Mouse (Mus musculus): ENCODE measurements around the gene Gm20509. TPM values are rescaled to one million over a fixed set of nuclear protein-coding genes. Genes with fewer than 3 reads are reported as not detected.

The Gm20509 gene
- polyA plus RNA-seq, 1 experiment: not detected

DNA sequence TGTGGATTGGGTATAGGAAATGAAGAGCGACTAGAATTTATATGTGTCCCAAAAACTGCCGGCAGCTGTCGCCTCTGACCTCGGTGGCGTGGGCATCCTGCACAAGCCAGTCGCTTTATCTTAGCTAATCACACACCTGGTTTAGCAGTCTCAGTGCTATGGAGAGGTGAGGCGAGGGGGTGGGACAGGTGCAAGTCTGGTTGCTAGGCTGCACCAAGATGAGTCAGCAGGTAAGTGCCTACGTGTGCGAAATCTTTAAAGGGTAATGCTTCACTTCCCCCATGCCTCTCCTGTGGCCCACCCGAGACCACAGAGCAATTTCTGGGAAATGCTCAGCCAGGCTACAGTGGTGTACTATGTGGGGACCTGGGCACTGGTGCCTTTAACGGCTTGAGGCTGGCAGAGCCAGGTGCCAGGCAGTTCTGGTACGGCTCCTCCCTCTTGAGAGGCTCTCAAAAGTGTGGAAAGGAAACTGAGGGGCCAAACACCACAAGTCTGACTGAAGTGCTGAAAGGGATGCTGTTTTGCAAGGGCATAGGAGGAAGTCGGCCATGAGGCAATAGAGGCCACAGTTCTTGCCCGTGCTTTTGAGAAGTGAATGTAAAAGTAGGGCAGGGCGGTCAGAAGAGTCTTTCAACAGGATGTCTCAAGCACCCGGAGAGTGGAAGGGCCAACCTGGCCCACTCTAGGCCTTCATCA lies 12.9 kb upstream of the Gm20509 start:
- TF ChIP-seq GATA1 (IDR thresholded peaks at IDR 0.05; ENCODE audit: low read length): no peak

DNA sequence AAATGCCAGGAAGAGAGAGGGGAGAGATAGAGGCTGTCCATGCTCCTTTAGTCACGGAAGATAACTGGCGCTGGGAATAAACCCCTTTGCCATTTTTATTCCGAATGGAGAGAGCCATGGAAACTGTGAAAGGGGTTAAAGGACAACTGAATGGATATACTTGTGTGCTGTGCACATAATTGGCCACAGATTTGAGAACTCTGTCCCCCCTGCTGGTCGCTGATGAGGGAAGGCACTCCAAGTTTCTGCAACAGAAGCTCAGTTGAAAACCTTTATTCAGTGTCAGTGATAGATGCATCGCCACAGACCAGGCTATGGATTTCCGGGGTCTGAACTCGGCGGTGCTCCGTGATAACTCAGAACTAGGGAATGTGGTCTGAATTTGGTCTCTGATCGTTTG lies 12.1 kb upstream of the Gm20509 start:
- no peak for TF ChIP-seq GATA1 (IDR thresholded peaks at IDR 0.05; ENCODE audit: low read length)

DNA sequence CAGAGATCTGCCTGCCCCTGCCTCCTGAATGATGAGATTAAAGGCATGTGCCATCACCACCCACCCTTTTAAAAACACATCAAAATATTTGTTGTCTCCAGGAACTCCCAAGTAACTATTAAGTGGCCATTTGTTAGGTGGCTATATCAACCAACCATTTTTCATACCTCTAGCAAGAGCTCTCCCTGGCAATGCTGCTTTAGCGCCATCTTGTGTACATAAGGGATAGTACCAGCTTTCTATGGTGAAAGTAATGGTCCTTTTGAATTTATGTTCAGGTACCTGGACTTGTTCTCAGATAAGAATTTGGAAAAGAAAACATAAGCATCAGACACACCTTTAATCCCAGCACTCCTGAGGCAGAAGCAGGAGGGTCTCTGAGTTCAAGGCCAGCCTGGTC lies 10.5 kb upstream of the Gm20509 start:
- TF ChIP-seq GATA1 (IDR thresholded peaks at IDR 0.05; ENCODE audit: low read length): no peak

DNA sequence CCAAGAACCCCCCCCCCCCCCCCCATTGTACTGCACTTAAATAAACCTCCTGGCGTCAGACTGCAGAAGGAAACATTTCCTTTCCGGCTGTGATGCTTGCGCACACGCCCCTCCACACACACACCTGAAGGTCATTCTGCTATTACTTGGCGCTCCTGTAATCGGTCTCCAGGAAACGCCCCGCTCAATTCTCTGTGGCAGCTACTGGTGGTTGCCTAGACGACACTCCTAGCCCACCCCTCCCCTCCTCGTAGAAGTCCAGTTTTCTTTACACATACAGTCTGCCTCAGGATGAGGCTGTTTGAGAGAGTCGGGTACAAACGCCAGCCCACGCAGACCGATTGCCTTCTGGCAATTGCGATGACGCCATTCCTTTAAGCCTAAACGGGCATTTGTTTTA lies 7.7 kb upstream of the Gm20509 start:
- no peak for TF ChIP-seq GATA1 (IDR thresholded peaks at IDR 0.05; ENCODE audit: low read length)

DNA sequence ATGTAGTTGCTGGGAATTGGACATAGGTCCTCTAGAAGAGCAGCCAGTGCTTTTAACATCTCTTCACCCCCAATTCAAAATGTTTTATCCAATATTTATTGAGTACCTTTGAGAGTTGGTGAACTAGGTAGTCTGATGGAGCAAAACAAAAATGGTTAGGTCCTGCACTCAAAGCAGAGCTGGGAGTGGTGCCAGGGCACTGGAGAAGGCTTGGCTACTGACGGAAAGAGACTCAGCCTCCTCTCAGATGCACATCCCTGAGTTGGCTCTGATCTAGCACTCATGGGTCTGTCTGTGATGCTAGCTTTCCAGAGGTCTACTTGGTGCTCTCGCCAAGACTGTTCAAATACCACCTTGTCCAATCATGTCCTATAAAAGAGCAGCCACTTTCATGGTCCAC lies 4.4 kb upstream of the Gm20509 start:
- no peak for TF ChIP-seq GATA1 (IDR thresholded peaks at IDR 0.05; ENCODE audit: low read length)

DNA sequence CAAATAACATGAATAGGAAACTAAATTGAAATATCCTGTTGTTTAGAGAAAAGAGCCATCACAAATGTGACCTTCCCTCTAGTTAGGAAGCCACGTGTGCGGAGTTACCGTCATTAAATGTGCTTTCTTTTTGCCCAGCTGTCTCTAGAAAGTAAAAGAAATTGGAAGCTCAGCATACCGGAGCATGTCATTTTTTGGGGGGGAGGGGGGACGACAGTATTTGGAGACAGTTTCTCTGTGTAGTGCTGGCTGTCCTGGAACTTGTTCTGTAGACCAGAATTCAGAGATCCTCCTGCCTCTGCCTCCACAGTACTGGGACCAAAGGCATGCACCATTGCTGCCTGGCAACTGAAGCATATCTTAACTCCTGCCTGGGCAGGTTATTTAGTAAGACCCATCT lies 734 bp upstream of the Gm20509 start, which contains the start of gene Khdc3:
Gene Khdc3, plus strand, starts transcription at position 301 of the 400 bp plus-strand sequence.
- no peak for TF ChIP-seq GATA1 (IDR thresholded peaks at IDR 0.05; ENCODE audit: low read length)

DNA sequence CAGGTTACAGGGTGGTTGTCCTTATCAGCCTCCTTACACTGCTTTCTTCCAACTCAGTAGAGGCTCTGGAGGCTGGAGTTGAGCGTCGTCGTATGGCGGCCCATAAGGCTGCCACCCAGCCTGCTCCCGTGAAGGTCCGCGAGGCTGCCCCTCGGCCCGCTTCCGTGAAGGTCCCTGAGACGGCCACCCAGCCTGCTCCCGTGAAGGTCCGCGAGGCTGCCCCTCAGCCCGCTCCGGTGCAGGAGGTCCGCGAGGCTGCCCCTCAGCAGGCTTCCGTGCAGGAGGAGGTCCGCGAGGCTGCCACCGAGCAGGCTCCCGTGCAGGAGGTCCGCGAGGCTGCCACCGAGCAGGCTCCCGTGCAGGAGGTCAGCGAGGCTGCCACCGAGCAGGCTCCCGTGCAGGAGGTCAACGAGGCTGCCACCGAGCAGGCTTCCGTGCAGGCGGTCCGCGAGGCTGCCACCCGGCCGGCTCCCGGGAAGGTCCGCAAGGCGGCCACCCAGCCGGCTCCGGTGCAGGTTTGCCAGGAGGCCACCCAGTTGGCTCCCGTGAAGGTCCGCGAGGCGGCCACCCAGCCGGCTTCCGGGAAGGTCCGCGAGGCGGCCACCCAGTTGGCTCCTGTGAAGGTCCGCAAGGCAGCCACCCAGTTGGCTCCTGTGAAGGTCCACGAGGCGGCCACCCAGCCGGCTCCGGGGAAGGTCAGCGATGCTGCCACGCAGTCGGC lies 1.0 kb downstream of the Gm20509 start:
- no peak for TF ChIP-seq GATA1 (IDR thresholded peaks at IDR 0.05; ENCODE audit: low read length)

DNA sequence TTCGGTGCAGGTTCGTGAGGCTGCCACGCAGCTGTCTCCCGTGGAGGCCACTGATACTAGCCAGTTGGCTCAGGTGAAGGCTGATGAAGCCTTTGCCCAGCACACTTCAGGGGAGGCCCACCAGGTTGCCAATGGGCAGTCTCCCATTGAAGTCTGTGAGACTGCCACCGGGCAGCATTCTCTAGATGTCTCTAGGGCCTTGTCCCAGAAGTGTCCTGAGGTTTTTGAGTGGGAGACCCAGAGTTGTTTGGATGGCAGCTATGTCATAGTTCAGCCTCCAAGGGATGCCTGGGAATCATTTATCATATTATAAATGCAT lies 1.6 kb downstream of the Gm20509 start:
- TF ChIP-seq GATA1 (IDR thresholded peaks at IDR 0.05; ENCODE audit: low read length): no peak

DNA sequence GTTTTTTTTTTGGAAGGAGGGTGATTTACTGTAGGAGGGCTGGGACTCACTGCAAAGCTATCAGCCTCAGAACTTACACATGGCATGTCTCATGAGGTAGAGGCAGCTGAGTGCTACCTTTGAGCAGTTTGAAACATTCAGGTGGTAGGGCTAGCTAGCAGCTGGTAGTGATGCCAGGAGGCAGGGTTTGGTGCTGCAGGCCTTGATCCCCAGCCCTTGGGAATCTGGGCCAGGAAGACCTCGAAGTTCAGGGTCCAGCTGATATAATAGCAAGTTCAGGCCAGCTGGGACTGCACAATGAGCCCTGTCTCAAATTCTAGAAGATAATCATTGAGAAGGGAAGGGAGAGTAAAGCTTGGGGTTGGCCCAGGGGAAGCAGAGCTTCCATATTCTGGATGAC lies 2.9 kb downstream of the Gm20509 start:
- no peak for TF ChIP-seq GATA1 (IDR thresholded peaks at IDR 0.05; ENCODE audit: low read length)

DNA sequence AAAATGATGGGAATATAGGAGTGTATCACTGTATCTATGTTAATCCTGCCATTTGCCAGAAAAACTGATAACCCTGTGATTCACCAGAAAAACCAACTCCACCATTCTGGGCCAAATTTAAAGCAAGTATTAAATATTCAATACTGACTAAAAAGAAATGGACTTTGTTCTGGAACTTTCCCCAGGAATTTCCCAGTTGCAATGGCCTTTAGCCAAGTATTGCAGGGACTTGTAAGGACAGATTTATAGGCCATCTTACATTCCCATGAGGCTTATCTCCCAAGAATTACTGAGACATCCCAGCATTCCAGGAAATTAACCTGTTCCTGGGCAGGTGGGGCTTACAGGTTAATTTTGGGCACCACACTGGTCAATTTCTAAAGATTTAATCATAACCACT lies 3.5 kb downstream of the Gm20509 start:
- no peak for TF ChIP-seq GATA1 (IDR thresholded peaks at IDR 0.05; ENCODE audit: low read length)

DNA sequence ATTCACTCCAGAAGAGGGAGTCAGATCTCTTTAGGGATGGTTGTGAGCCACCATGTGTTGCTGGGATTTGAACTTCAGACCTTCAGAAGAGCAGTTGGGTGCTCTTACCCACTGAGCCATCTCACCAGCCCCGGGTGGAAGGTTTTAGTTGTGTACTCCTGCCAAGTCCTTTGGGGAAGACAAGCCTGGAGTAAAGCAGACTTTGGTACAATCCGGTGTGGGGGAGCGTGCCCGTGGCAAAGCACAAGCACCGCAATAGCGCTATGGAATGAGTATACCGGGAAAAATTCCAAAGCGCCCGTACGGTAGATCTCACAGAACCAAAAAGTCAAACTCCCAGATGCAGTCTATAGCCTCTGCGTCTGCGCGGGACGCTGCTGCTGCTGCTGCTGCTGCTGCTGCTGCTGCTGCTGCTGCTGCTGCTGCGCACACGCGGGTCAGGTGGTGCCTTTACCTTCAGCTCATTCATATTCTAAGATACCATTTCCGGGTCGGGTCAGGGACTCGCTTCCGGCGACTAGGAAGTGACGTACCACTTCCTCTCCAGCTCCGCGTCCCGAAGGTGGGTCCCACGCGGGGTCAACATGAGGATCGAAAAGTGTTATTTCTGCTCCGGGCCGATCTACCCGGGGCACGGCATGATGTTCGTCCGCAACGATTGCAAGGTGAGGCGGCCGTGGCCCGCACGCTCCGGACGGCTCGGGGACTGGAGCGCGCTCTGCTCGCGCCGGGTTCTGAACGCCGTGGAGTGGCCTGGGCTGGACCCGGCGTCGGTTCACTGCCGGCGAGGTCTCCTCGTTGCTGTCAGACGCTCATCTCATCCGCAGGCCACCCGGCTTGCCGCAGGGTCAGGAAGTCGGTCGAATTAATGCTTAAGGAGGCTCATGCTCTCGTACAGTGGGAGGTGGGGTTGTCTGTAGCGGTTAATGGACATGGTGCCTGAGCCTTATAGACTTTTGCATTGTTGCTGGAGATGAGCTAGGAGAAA lies 10.9 kb downstream of the Gm20509 start, which contains the start of gene Rsl24d1:
Gene Rsl24d1, plus strand, starts transcription at position 508 of the 988 bp plus-strand sequence.
- no peak for TF ChIP-seq GATA1 (IDR thresholded peaks at IDR 0.05; ENCODE audit: low read length)

DNA sequence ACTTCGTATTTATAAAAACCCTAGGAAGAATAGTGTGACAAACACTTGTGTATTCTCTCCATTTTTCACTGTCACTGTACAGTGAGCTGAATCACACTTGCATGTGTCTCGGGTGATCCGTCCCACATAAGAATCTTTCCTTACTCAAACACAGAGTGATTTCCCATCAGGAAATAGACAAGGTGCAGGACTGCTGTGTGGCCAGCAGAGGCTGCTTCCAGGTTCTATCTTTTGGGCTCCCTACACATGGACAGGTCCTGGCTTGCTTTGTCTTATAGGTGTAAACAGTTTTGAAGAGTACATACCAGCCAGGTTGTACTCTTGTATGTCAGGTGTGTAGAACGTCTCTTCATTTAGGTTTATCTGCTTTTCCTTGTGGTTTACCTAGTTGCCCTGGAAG lies 15.7 kb downstream of the Gm20509 start:
- TF ChIP-seq GATA1 (IDR thresholded peaks at IDR 0.05; ENCODE audit: low read length): no peak

DNA sequence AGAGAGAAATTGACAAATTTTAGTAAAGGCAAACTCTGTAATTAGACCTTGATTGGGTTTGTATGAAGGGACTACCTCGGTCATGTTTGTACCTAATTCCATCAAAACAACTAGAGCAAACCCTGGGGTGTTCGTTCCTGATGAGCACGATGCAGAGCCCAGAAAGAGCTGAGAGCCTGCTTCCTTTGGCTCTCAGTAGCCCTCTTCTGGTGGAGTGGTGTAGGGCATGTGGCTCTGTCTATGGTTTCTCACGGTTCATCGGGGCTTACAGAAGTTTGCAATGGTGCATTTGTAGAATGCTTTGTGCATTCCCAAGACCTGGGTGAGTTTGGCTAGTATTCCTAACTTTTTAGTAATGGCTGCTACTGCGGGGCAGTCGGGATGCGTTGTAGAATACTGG lies 19.5 kb downstream of the Gm20509 start:
- TF ChIP-seq GATA1 (IDR thresholded peaks at IDR 0.05; ENCODE audit: low read length): no peak

DNA sequence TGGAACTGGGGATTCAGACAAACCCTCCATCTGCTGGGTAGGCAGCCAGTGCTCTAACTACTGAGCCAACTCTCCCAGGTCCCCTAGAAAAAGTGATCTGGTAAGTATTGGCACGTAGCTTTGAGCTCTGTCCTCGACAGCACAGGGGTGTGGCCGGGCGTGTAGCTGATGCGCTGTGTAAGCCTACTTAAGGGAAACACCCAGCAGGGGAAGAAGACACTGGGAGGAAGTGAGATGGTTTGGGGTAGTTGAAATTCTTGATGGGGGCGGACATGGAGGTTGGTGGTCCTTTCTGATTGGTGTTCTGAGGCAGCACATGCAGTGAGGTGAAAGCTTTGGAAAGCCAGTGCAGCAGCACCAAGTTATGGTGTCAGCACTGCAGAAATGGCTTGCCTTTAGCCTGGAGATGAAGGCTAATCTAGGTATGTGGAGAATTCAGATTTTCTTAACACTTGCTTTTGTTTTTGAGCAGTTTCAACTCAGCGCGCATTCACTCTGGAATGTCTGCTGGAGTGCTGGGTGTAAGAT lies 22.8 kb downstream of the Gm20509 start:
- TF ChIP-seq GATA1 (IDR thresholded peaks at IDR 0.05; ENCODE audit: low read length): no peak

DNA sequence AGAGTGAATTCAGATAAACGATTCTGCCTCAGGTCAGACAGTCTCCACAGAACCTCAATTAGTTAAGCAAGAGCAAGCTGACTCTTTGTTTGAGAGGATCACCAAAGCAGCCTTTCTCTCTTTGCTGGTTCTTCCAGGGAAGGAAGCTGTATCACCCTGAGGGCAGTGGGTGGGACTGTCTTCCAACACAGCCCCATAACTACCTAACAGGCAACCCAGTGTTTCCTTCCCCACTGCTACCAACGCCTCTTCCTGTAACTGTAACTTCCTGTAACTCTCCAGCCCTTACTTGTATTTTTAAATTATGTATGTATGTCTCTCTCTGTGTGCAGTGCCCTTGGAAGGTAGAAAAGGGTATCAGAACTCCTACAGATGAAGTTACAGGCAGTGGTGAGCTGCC lies 25.2 kb downstream of the Gm20509 start:
- no peak for TF ChIP-seq GATA1 (IDR thresholded peaks at IDR 0.05; ENCODE audit: low read length)

DNA sequence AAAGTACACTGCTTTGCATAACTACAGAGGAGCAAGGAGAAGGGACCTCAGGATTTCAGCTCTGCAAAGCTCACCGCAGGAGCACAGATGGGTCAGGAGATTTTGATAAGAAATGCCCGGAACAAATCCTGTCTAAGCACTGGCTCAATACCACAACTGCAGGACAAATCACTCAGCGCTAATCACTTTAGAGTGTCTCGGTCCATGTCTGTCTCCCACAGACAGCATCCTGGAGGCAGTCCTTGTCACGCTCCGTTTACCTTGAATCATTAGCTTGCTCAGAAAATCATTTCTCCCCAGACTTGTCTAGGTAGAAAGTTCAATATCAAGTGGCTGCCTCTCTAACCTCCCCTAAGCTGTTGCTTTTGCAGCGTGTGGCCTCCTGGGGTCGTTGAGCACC lies 27.6 kb downstream of the Gm20509 start:
- TF ChIP-seq GATA1 (IDR thresholded peaks at IDR 0.05; ENCODE audit: low read length): no peak

Measured in G1E-ER4 (cell line).